Mouse (Mus musculus): ENCODE results near the gene Elac2.

Elac2 gene

GRCm38 (mm10) chr11:64978720-64979488 lies at the start of gene Elac2:
TSS of gene Elac2 (plus strand) at chr11:64979038.
- DNase-seq (ENCODE audit: extremely low read depth, low read depth) = peak; percentile 96

DNA sequence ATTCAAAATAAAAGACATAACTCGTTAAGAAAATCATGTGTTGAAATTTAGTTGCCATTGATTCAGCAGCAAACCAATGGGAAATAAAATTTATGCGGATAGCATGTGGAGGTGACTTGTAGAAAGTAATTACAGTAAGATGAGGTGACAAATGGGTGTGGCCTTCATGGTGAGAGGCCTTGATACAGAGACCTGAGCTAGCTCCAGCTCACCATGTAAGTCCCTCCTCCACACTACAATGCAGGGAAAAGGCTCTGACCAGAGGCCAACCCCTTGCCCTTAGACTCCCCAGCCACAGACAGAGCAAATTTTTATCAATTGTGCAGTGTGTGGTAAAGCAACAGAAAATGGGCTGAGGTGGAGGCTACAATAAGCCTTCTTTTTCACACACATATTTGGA lies 49.7 kb upstream of the Elac2 start:
- DNase-seq (ENCODE audit: extremely low read depth, low read depth) = no peak

GRCm38 (mm10) chr11:64931060-64931770 lies 47.6 kb upstream of the Elac2 start:
- DNase-seq (ENCODE audit: extremely low read depth, low read depth) = no peak

GRCm38 (mm10) chr11:64937226-64937625 lies 41.6 kb upstream of the Elac2 start:
- DNase-seq (ENCODE audit: extremely low read depth, low read depth) = no peak

GRCm38 (mm10) chr11:64941193-64941592 lies 37.6 kb upstream of the Elac2 start:
- DNase-seq (ENCODE audit: extremely low read depth, low read depth) = no peak

DNA sequence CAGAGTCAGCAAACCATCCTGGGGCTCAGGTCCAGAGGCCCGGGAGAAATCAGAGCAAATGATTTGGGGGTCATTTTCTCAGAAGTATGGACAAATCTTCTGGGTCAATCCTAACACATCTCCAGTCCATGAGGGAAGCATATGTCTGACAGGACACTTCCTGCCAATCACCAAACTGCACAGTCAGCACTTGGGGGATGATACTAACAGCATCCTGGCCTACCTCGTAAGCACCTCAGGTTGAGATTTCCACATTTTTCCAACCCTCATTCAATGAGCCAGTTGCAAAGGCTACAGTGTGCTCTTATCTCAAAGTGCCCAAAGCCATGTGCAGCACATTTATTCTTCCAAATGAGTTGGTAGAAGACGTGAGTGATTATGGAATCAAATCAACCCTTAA lies 29.1 kb upstream of the Elac2 start:
- no peak for DNase-seq (ENCODE audit: extremely low read depth, low read depth)

GRCm38 (mm10) chr11:64956962-64957729 lies 21.7 kb upstream of the Elac2 start:
- no peak for DNase-seq (ENCODE audit: extremely low read depth, low read depth)

- DNase-seq (ENCODE audit: extremely low read depth, low read depth) = no peak
Measured at GRCm38 (mm10) chr11:64962629-64963028, 16.2 kb upstream of the Elac2 start.

DNA sequence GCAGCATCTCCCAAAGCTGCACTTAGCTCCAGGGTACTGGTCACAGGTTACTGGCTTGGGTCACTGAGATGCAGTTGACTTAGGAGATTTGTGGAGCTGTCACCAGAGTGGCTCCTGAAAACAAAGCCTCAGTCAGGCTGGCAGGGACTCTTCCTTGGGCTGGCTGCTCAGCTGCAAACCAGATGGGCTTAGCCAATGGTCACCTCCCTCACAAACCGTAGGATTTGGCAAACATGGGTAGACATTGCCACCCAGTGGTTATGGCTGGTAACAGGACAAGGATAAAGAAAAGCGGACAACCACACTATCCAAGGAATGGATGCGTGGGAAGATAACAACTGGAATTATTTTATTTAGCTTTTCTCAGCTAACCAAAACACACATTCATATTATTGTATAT lies 10.3 kb upstream of the Elac2 start:
- DNase-seq (ENCODE audit: extremely low read depth, low read depth) = peak; percentile 13

GRCm38 (mm10) chr11:64968939-64969342 lies 9.9 kb upstream of the Elac2 start:
- no peak for DNase-seq (ENCODE audit: extremely low read depth, low read depth)

- no peak for DNase-seq (ENCODE audit: extremely low read depth, low read depth)
Measured at GRCm38 (mm10) chr11:64971471-64971988, 7.3 kb upstream of the Elac2 start.

DNA sequence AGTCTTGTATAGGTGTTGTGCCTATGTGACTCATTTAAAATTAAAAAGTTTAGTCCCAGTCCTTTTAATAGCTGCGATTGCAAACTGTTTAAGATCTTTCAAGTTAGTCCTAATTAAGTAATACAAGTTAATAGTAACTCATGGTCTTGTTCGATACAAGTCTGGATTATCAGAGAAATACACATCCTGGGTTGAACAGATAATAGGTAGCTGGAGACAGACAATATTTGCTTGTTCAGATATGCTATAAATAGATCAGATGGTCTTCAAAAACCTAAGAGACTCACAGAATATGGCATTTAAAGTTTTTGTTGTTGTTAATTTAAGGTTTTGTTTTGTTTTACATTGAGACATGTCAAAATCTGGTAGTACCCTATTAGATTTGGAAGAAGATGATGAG lies 6.4 kb upstream of the Elac2 start:
- no peak for DNase-seq (ENCODE audit: extremely low read depth, low read depth)

- DNase-seq (ENCODE audit: extremely low read depth, low read depth) = peak; percentile 16
Measured at GRCm38 (mm10) chr11:64979489-64979845, 629 bp downstream of the Elac2 start.

GRCm38 (mm10) chr11:64988556-64988955 lies 9.7 kb downstream of the Elac2 start:
- DNase-seq (ENCODE audit: extremely low read depth, low read depth) = no peak

DNA sequence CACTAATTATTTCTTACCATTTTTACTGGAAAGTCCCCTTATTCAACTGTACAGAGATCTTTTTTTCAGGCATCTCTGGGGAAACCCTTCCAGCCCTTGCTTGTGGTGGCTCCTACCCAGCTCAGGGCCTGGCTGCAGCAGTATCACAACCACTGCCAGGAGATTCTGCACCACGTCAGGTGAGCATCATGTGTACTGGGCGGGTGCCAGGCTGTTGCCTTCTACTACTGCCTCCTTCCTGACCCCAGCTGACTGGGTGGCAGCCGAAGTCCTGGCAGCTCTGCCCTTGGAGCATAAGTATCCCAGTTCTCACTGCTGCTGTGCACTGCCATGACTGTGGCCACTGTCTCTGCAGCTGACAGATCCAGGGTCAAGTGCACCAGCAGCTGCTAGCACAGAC lies 19.6 kb downstream of the Elac2 start:
- no peak for DNase-seq (ENCODE audit: extremely low read depth, low read depth)

- no peak for DNase-seq (ENCODE audit: extremely low read depth, low read depth)
Measured at GRCm38 (mm10) chr11:64999685-65000084, 20.8 kb downstream of the Elac2 start.

- DNase-seq (ENCODE audit: extremely low read depth, low read depth) = no peak
Measured at GRCm38 (mm10) chr11:65001729-65002128, 22.9 kb downstream of the Elac2 start.

- DNase-seq (ENCODE audit: extremely low read depth, low read depth) = no peak
Measured at GRCm38 (mm10) chr11:65003611-65004010, 24.8 kb downstream of the Elac2 start.

DNA sequence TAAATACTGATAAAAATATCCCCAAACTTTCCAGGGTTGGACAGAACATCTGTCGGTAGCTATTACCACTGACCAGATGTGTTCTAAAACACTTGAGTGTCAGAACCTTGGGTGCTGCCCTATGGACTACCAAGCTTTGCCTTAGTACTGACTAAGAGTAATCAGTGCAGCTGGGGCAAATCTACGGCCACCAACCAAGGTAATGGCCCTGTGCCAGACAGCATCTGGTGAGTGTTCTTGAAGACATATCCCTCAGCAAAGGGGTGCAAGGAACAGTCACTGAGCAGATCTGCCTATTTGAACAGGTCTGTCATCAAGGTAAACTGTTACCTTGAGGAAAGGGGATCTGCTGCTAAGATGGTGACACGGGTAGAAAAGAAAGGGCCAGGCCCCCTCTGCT lies 26.0 kb downstream of the Elac2 start:
- no peak for DNase-seq (ENCODE audit: extremely low read depth, low read depth)

DNA sequence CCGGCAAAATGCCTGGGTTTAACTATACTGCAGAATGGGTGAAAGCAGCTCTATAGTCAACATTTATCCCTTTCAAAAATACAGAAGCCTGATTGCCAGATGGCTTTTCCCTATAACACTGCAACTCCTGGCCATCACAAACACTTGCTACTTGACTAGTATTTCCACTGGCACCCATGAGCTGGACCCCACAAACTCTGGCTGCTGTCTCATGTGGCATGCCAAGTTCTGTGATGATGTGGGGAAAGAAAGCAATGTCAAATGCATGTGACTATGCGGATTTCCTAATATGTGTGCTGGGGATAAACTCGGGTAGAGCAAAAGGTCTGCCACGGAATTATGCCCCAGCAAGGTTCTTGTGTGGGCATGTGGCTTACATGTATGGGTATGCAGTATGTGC lies 27.2 kb downstream of the Elac2 start:
- DNase-seq (ENCODE audit: extremely low read depth, low read depth) = no peak

DNA sequence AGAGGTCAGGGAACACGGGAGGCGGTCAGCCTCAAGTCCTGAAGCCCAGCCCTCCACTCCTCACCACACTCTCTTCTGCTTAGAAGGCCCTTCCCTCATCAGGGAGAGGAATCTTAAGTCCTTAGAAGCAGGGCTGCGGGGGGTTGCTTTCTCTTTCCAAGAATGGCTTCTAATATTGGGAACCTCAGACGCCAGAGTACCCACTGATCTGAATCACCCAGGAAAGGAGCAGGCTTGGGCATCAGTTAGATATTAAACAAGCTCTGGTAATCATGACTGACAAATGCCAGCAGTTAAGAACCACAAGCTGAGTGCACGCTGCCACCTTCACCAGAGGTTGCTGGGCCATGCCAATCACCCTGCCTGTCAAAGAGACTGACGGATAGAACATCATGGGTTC lies 35.1 kb downstream of the Elac2 start:
- DNase-seq (ENCODE audit: extremely low read depth, low read depth) = no peak

DNA sequence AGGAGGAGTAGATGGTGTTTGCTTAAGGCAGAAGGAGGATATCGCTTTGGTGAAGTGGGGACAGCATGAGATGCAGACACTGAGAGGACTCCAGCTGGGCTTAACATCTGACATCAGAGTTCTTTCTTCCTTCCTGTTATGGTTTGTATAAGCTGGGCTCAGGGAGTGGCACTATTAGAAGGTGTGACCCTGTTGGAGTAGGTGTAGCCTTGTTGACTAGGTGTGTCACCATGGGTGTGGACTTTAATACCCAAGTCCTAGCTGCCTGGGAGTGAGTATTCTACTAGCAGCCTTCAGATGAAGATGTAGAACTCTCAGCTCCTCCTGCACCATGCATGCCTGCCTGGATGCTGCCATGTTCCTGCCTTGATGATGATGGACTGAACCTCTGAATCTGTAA lies 37.9 kb downstream of the Elac2 start:
- DNase-seq (ENCODE audit: extremely low read depth, low read depth) = no peak

Measured in MEL-GATA-1-ER (cell line).